Comparison of ENCODE assay signal across 7 mouse cellular contexts in the genomic region with DNA sequence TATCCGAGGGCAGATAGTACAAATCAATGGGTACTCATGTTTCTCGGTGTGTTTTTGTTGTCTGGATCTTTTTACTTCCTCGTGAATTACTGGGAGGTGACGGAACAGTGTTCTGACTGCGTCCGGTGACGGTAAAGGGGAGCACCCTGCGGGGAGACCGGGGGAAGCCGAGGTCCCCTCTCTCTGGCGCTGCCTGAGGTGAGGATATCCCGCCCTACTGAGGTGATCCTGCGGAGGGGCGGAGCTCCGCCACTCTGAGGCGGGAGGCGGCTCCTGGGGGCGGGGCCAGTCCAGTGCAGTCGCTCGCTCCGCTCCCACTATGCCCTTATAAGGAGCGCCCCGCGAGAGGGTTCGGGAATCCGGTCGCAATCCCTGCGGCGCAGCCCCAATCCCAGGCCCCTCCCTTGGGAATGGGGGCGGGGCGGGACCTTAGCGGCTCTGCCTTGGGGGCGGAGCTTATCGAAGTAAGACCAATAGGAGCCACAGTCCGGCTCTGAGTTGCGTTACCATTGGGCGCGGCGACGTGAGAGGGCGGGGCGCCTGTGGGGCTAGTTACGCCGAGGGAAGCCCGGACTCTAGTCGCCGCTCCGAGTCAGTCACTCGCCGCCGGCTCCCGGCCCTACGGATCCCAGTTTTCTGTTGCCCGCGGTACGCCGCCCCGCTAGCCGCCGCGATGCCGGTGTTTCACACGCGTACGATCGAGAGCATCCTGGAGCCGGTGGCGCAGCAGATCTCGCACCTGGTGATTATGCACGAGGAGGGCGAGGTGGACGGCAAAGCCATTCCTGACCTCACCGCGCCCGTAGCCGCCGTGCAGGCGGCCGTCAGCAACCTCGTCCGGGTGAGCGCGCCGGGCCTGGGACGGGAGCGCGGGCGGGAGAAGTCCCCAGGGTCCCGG. TPM values are rescaled to one million over a fixed set of nuclear protein-coding genes. Genes with fewer than 3 reads are reported as not detected.
DNase-seq lines count a peak whose midpoint lies in the region; ATAC-seq and TF ChIP-seq lines count a peak whose summit lies in the region.

Gene Vcl (plus strand): TSS at position 551 of the 898 bp plus-strand sequence.

- TF ChIP-seq CTCF in intestine, postnatal 0 days (IDR thresholded peaks at IDR 0.05; ENCODE audit: low read depth) = 0 out of 2 replicates have a peak, but pooled peaks have one; percentile 1
- no peak for TF ChIP-seq CTCF in small intestine, adult 2 months (IDR thresholded peaks at IDR 0.05; ENCODE audit: extremely low read depth, insufficient read length, insufficient replicate concordance, low read depth, low read length)

- peak within 1 kb of the TSS; percentile 87 for H3K4me3 ChIP-seq in embryonic facial prominence, embryonic 10.5 days
- H3K4me3 ChIP-seq in intestine, postnatal 0 days (ENCODE audit: low read depth, low read length) = peak within 1 kb of the TSS; percentile 89
- H3K4me3 ChIP-seq in midbrain, embryonic 12.5 days = peak within 1 kb of the TSS; percentile 74
- peak within 1 kb of the TSS; percentile 86 for H3K4me3 ChIP-seq in small intestine, adult 2 months (ENCODE audit: low read depth, low read length)

- H3K9me3 ChIP-seq in embryonic facial prominence, embryonic 10.5 days = no peaks in the 10 kb centered on the region
- no peaks in the 10 kb centered on the region for H3K9me3 ChIP-seq in intestine, postnatal 0 days (ENCODE audit: control insufficient read depth)
- 0 out of 2 replicates have a peak, but pooled peaks cover 3% of the 10 kb centered on the region for H3K9me3 ChIP-seq in midbrain, embryonic 12.5 days

- peak; percentile 99 for ATAC-seq in intestine, postnatal 0 days
- peak; percentile 99 for ATAC-seq in midbrain, embryonic 12.5 days (ENCODE audit: low FRiP score, low read depth)

- H3K36me3 ChIP-seq in embryonic facial prominence, embryonic 10.5 days (replicated peaks) = no peaks in the 10 kb centered on the region
- no peaks in the 10 kb centered on the region for H3K36me3 ChIP-seq in intestine, postnatal 0 days (ENCODE audit: control insufficient read depth, insufficient read depth)
- no peaks in the 10 kb centered on the region for H3K36me3 ChIP-seq in midbrain, embryonic 12.5 days
- H3K36me3 ChIP-seq in small intestine, adult 2 months (ENCODE audit: control insufficient read depth, insufficient read depth, low read length) = no peaks in the 10 kb centered on the region

- TF ChIP-seq POLR2A in small intestine, adult 2 months (IDR thresholded peaks at IDR 0.05; ENCODE audit: low read depth, low read length) = peak; percentile 99

- peak within 1 kb of the TSS; percentile 80 for H3K4me2 ChIP-seq in intestine, postnatal 0 days (replicated peaks; ENCODE audit: low read depth)
- H3K4me2 ChIP-seq in midbrain, embryonic 12.5 days (replicated peaks) = peak within 1 kb of the TSS; percentile 70

- H3K9ac ChIP-seq in intestine, postnatal 0 days (ENCODE audit: low read depth, low read length) = peak within 1 kb of the TSS; percentile 87
- peak within 1 kb of the TSS; percentile 77 for H3K9ac ChIP-seq in midbrain, embryonic 12.5 days (replicated peaks)

- peak; percentile 100 for DNase-seq in adrenal gland, postnatal 10 days
- DNase-seq in embryonic facial prominence, embryonic 10.5 days (ENCODE audit: low spot score) = peak; percentile 100
- DNase-seq in gonadal fat pad, adult 2 months (ENCODE audit: low read depth) = peak; percentile 71
- peak; percentile 99 for DNase-seq in left cerebral cortex, postnatal 4 days

- H3K27ac ChIP-seq in embryonic facial prominence, embryonic 10.5 days (replicated peaks) = peak within 1 kb of the TSS; percentile 94
- H3K27ac ChIP-seq in intestine, postnatal 0 days (ENCODE audit: low read depth, low read length) = peak within 1 kb of the TSS; percentile 93
- H3K27ac ChIP-seq in midbrain, embryonic 12.5 days (replicated peaks) = peak within 1 kb of the TSS; percentile 88
- H3K27ac ChIP-seq in small intestine, adult 2 months (ENCODE audit: insufficient read depth, low read depth, low read length) = peak within 1 kb of the TSS; percentile 93

- no peaks in the 10 kb centered on the region for H3K27me3 ChIP-seq in embryonic facial prominence, embryonic 10.5 days (replicated peaks; ENCODE audit: low read depth, poor library complexity, severe bottlenecking)
- no peaks in the 10 kb centered on the region for H3K27me3 ChIP-seq in intestine, postnatal 0 days (replicated peaks; ENCODE audit: control insufficient read depth, insufficient read depth, low read length)
- H3K27me3 ChIP-seq in midbrain, embryonic 12.5 days = 0 out of 2 replicates have a peak, but pooled peaks cover 8% of the 10 kb centered on the region
- no peaks in the 10 kb centered on the region for H3K27me3 ChIP-seq in small intestine, adult 2 months (ENCODE audit: control insufficient read depth, insufficient read depth, low read length)

- intact Hi-C loops in left cerebral cortex, postnatal 4 days (cut with DNase I) = no loop called here

- peaks cover 19% of the 10 kb centered on the region for H3K4me1 ChIP-seq in embryonic facial prominence, embryonic 10.5 days
- H3K4me1 ChIP-seq in intestine, postnatal 0 days (replicated peaks; ENCODE audit: control insufficient read depth, insufficient read depth, low read length) = 0 out of 2 replicates have a peak, but pooled peaks cover 6% of the 10 kb centered on the region
- H3K4me1 ChIP-seq in midbrain, embryonic 12.5 days = peaks cover 13% of the 10 kb centered on the region
- peaks cover 8% of the 10 kb centered on the region; the same call in 1 of the 2 replicates for H3K4me1 ChIP-seq in small intestine, adult 2 months (ENCODE audit: control insufficient read depth, insufficient read depth, insufficient read length, low read length)

- under 1% methylated on average over 89 of the region's 89 CpGs for WGBS in embryonic facial prominence, embryonic 10.5 days
- under 1% methylated on average over 84 of the region's 89 CpGs for WGBS in intestine, postnatal 0 days
- WGBS in midbrain, embryonic 12.5 days = under 1% methylated on average over 81 of the region's 89 CpGs
- under 1% methylated on average over 89 of the region's 89 CpGs for WGBS in small intestine, adult 2 months

RNA-seq across cellular contexts. Expression of gene Vcl, which starts in this region (rescaled TPM):
- 10 to 100 TPM; 76.6 to 82.1 TPM for total RNA-seq in adrenal gland, postnatal 10 days (2021)
- 36.4 and 37.9 TPM in 2 replicates for polyA plus RNA-seq in embryonic facial prominence, embryonic 10.5 days (2016; fragmentation: Nextera tagmentation; extraction: Ambion mirVana)
- polyA plus RNA-seq in gonadal fat pad, adult 2 months (2012; rRNA removed) = 82.0 and 85.2 TPM in 2 replicates
- polyA plus RNA-seq in intestine, postnatal 0 days (2015; fragmentation: Nextera tagmentation; extraction: Ambion mirVana) = 33.8 and 33.9 TPM in 2 replicates
- total RNA-seq in left cerebral cortex, postnatal 4 days (2021) = 10 to 100 TPM; 21.0 to 21.9 TPM
- 25.2 and 26.3 TPM in 2 replicates for polyA plus RNA-seq in midbrain, embryonic 12.5 days (2016; fragmentation: Nextera tagmentation; extraction: Ambion mirVana)
- 10.7 and 18.5 TPM in 2 replicates for polyA plus RNA-seq in small intestine, adult 2 months (2012; rRNA removed)

Comparison
In these comparisons a context has a peak if more than half of its experiments do, and no peak if none do; other contexts are left out.
1. Peak in every context shown above with its lines: DNase-seq, ATAC-seq, H3K4me3 ChIP-seq and H3K27ac ChIP-seq.